Mouse (Mus musculus): ENCODE results near the gene Lgals4. TPM values are rescaled to one million over a fixed set of nuclear protein-coding genes. Genes with fewer than 3 reads are reported as not detected.

Gene Lgals4
- total and polyA plus RNA-seq, 3 experiments: 2.1 to 5.1 TPM; not detected in 1

DNA sequence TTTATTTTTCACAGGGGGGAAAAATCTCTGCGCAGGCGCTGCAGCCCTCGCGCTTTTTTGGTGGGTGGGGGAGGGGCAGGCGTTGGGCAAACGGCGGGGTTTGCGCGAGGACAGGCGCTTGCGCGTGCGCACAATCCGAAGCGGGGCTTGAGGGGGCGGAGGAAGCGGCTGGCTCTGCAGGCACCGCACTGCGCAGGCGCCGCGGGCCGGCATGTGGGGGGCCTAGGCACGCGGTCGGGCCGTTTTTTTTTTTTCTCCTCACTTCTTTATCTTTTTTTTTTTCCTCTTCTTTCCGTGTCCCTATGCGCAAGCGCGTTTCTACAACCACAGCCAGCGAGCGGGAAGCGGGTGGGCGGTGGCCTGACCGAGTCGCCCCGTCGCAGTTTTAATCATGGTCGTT is 22.4 kb upstream of the Lgals4 start (continued):
- TF ChIP-seq SIN3A (IDR thresholded peaks at IDR 0.05; ENCODE audit: low read length): peak; percentile 91
- peak; percentile 99 for TF ChIP-seq MYC (IDR thresholded peaks at IDR 0.05; ENCODE audit: low read depth, low read length)

GRCm38 (mm10) chr7:28811640-28812275 is 21.9 kb upstream of the Lgals4 start:
- peak; percentile 47 for DNase-seq (ENCODE audit: low read depth, low spot score)
- Histone ChIP-seq H3K4me3 (ENCODE audit: control insufficient read depth in 1 of 2, insufficient read depth in 1 of 2, low read depth in 2 of 2, low read length in 2 of 2) (peak overlapping the region; percentile 42 to 65), H3K36me3 (ENCODE audit: control insufficient read depth in 1 of 2, insufficient read depth in 2 of 2, low read length in 2 of 2) (peaks cover 28 to 50% of the 10 kb centered on the region in 2 experiments), H3K4me1 (ENCODE audit: control insufficient read depth in 1 of 2, insufficient read depth in 2 of 2, low read length in 2 of 2) (peaks cover 11 to 55% of the 10 kb centered on the region in 2 experiments), H3K9ac (ENCODE audit: control insufficient read depth, low read depth, low read length, poor library complexity, severe bottlenecking) (peak overlapping the region; percentile 71), H3K9me3 (replicated peaks; ENCODE audit: insufficient read depth, low read length) (no peaks in the 10 kb centered on the region), H3K79me2 (ENCODE audit: control insufficient read depth, insufficient read depth, low read length, poor library complexity) (peaks cover 60% of the 10 kb centered on the region), H3K27me3 (ENCODE audit: control insufficient read depth in 1 of 2, insufficient read depth in 2 of 2, low read length in 2 of 2) (no peaks in the 10 kb centered on the region), H3K27ac (ENCODE audit: control insufficient read depth, low read depth, low read length) (peak overlapping the region; percentile 70)
- TF ChIP-seq SIN3A (IDR thresholded peaks at IDR 0.05; ENCODE audit: low read length) (peak; percentile 27), CHD1 (IDR thresholded peaks at IDR 0.05; ENCODE audit: low read depth, low read length) (peak; percentile 91), ZC3H11A (IDR thresholded peaks at IDR 0.05; ENCODE audit: low read depth, low read length) (no peak)

DNA sequence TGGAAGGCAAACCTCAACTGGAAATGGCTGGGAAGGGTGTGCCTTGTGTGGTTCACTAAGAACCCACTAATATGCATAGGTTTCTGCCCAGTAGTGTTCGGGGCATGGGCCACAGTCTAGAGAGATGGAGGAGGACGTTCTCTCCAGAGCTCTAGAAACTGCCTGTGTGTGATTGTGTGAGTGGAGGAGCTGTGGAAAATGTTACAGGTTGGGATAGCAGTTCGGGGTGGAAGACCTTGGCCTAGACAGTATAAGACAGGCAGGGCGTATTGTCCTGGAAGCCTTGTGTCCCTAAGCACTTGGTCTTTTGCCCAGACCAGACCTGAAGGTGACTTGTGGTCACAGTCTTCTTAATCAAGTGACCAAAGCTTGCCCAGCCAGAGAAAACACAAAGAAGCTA is 21.2 kb upstream of the Lgals4 start:
- TF ChIP-seq MYB (IDR thresholded peaks at IDR 0.05; ENCODE audit: low read depth, low read length): no peak
- 0 out of 4 replicates have a peak, but pooled peaks of 1 of the 2 experiments have one; percentile 19 for TF ChIP-seq POLR2A (IDR thresholded peaks at IDR 0.05; ENCODE audit: control insufficient read depth in 1 of 2, insufficient read depth in 1 of 2, low read depth in 1 of 2, low read length in 2 of 2, poor library complexity in 1 of 2)
- TF ChIP-seq RAD21 (IDR thresholded peaks at IDR 0.05; ENCODE audit: low read depth, low read length): no peak
- Histone ChIP-seq H3K27me3 (ENCODE audit: control insufficient read depth in 1 of 2, insufficient read depth in 2 of 2, low read length in 2 of 2) (no peaks in the 10 kb centered on the region), H3K4me1 (ENCODE audit: control insufficient read depth in 1 of 2, insufficient read depth in 2 of 2, low read length in 2 of 2) (peaks cover 16 to 59% of the 10 kb centered on the region in 2 experiments)

DNA sequence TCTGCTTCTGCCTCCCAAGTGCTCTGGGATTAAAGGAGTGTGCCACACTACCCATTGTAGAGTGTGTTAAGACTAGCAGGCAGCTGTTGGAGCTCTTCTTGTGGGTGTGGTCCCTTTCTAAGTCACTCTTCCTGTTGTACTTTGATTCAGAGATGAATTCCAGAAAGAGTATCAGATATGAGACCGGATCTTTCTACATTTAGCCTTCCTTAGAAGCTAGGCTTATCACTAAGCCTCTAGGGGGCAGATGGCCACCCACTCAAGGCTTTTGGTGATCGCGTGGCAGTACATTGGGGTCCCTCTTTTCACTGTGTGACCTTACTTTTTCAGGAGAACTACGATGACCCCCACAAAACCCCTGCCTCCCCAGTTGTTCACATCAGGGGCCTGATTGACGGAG is 20.7 kb upstream of the Lgals4 start:
- no peaks in the 10 kb centered on the region for H3K9me3 ChIP-seq (replicated peaks; ENCODE audit: insufficient read depth, low read length)
- H3K9ac ChIP-seq (ENCODE audit: control insufficient read depth, low read depth, low read length, poor library complexity, severe bottlenecking): peak overlapping the region; percentile 71
- H3K27ac ChIP-seq (ENCODE audit: control insufficient read depth, low read depth, low read length): peak overlapping the region; percentile 70
- peak; percentile 51 for DNase-seq (ENCODE audit: low read depth, low spot score)
- H3K4me1 ChIP-seq (ENCODE audit: control insufficient read depth in 1 of 2, insufficient read depth in 2 of 2, low read length in 2 of 2): peaks cover 18 to 58% of the 10 kb centered on the region in 2 experiments
- TF ChIP-seq GATA1 (IDR thresholded peaks at IDR 0.05; ENCODE audit: low read depth, low read length) (peak; percentile 39; the same call in 1 of the 2 replicates), SIN3A (IDR thresholded peaks at IDR 0.05; ENCODE audit: low read length) (peak; percentile 52), HCFC1 (IDR thresholded peaks at IDR 0.05; ENCODE audit: low read depth, low read length) (no peak), ELF1 (IDR thresholded peaks at IDR 0.05; ENCODE audit: low read depth, low read length) (no peak), MXI1 (IDR thresholded peaks at IDR 0.05; ENCODE audit: low read depth, low read length) (no peak), CTCF (IDR thresholded peaks at IDR 0.05 in 2 of 3, conservative IDR thresholded peaks at IDR 0.05 in 1 of 3; ENCODE audit: control insufficient read depth in 1 of 3, insufficient read depth in 1 of 3, low read depth in 2 of 3, low read length in 3 of 3, poor library complexity in 1 of 3, severe bottlenecking in 1 of 3) (peak in 2 of 3 experiments; percentile 19 to 28; a peak in 2 of 6 replicates), RCOR1 (IDR thresholded peaks at IDR 0.05; ENCODE audit: low read depth, low read length) (peak; percentile 30; the same call in 1 of the 2 replicates)
- peaks cover 66% of the 10 kb centered on the region for H3K79me2 ChIP-seq (ENCODE audit: control insufficient read depth, insufficient read depth, low read length, poor library complexity)
- H3K36me3 ChIP-seq (ENCODE audit: control insufficient read depth in 1 of 2, insufficient read depth in 2 of 2, low read length in 2 of 2): peaks cover 36 to 60% of the 10 kb centered on the region in 2 experiments
- H3K27me3 ChIP-seq (ENCODE audit: control insufficient read depth in 1 of 2, insufficient read depth in 2 of 2, low read length in 2 of 2): no peaks in the 10 kb centered on the region
- peak overlapping the region in 1 of 2 experiments; percentile 42; a peak in 1 of 4 replicates for H3K4me3 ChIP-seq (ENCODE audit: control insufficient read depth in 1 of 2, insufficient read depth in 1 of 2, low read depth in 2 of 2, low read length in 2 of 2)

More for the DNA sequence above, 21.2 kb upstream of the Lgals4 start:
- H3K9me3 ChIP-seq (replicated peaks; ENCODE audit: insufficient read depth, low read length): no peaks in the 10 kb centered on the region
- H3K27ac ChIP-seq (ENCODE audit: control insufficient read depth, low read depth, low read length): peak overlapping the region; percentile 70
- peaks cover 35 to 57% of the 10 kb centered on the region in 2 experiments for H3K36me3 ChIP-seq (ENCODE audit: control insufficient read depth in 1 of 2, insufficient read depth in 2 of 2, low read length in 2 of 2)
- H3K79me2 ChIP-seq (ENCODE audit: control insufficient read depth, insufficient read depth, low read length, poor library complexity): peaks cover 64% of the 10 kb centered on the region
- H3K4me3 ChIP-seq (ENCODE audit: control insufficient read depth in 1 of 2, insufficient read depth in 1 of 2, low read depth in 2 of 2, low read length in 2 of 2): peak overlapping the region; percentile 42 to 65
- DNase-seq (ENCODE audit: low read depth, low spot score): no peak
- H3K9ac ChIP-seq (ENCODE audit: control insufficient read depth, low read depth, low read length, poor library complexity, severe bottlenecking): peak overlapping the region; percentile 71
